Mouse (Mus musculus): Measurements from ENCODE around the gene Prtg. TPM values are rescaled to one million over a fixed set of nuclear protein-coding genes. Genes with fewer than 3 reads are reported as not detected.

Gene Prtg
- polyA plus RNA-seq, 1 experiment from 2014 or later: 2.3 TPM

DNA sequence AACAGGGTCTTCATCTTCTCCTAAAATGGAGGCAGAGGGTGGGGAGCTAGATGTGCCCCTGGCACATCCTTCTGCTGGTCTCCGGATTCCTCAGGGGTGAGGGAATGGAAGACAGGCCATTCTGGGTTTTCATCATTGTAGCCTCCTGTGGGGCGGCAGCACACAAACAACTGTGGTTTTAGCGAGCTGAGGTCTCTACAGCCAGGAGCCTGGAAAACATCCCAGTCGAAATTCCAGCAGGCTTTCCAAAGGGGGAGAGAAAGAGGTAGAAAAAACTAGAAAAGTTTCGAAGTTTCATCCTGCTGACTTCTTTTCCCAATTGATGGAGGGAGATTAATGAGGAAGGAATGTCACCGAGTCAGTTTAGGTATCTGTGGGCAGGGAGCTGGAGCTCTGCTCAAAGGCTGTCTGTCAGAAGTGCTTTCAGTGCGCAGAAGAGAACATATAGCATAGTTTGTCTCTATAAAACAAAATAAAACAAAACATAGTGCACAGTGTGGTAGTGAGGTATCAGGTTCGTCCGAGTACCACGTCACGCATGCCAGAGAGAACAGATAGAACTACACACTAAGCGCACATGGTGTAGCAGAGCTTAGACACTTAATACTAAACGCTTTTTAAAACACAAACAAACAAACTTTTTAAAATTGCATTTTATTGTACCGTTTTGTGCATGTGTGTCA, 16.0 kb upstream of the Prtg start:
- no peak for ATAC-seq (ENCODE audit: low FRiP score, low read depth)
- peaks cover 7% of the 10 kb centered on the region for H3K27me3 ChIP-seq
- H3K36me3 ChIP-seq: no peaks in the 10 kb centered on the region
- no peaks in the 10 kb centered on the region for H3K4me1 ChIP-seq
- H3K9ac ChIP-seq (replicated peaks): no peak overlapping the region
- no peak overlapping the region for H3K4me3 ChIP-seq
- no peaks in the 10 kb centered on the region for H3K9me3 ChIP-seq
- H3K4me2 ChIP-seq (replicated peaks): no peak overlapping the region
- no peak overlapping the region for H3K27ac ChIP-seq (replicated peaks)
- 54% methylated on average over 14 of the region's 14 CpGs for WGBS

DNA sequence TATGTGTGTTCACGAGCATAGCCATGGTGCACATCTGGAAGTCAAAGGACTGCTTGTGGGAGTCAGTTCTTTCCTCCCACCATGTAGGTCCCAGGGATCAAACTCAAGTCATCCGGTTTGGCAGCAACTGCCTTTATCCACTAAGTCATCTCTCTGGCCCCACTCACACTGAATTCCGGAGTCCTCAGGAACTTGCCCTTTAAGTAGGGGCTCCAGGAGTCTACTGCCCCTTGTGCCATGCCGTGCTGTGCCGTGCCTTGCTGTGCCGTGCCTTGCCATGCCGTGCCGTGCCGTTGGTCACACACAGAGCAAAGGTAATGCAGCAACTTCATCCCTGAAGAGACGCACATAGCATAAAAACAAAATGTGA, 15.5 kb upstream of the Prtg start:
- no peak overlapping the region; the same call in 1 of the 2 replicates for H3K4me2 ChIP-seq (replicated peaks)
- 49% methylated on average over 10 of the region's 10 CpGs for WGBS
- H3K4me3 ChIP-seq: no peak overlapping the region
- no peak overlapping the region for H3K9ac ChIP-seq (replicated peaks)
- no peaks in the 10 kb centered on the region for H3K4me1 ChIP-seq
- H3K27me3 ChIP-seq: peaks cover 7% of the 10 kb centered on the region
- no peaks in the 10 kb centered on the region for H3K36me3 ChIP-seq
- ATAC-seq (ENCODE audit: low FRiP score, low read depth): no peak
- H3K27ac ChIP-seq (replicated peaks): no peak overlapping the region
- no peaks in the 10 kb centered on the region for H3K9me3 ChIP-seq

DNA sequence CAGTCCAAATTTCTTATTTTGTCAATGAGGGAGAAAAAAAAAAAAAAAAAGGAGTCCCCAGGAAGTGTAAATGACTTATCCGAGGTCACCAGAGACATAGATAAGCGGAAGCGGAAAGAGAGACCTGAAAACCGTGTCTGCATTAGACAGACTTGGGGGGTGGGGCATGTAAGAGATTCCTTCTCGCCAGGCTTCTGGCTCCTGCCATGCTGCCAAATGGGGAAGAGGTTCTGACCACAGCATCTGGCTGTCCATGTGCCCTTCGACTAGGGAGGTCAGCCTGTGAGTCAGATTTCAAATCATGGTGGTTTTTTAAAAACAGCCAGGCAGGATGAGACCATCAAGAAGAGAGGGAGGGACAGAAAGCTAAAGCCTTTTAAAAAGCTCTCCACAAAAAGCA, 15.0 kb upstream of the Prtg start:
- Histone ChIP-seq H3K36me3 (no peaks in the 10 kb centered on the region), H3K4me3 (no peak overlapping the region), H3K27ac (replicated peaks) (no peak overlapping the region), H3K9me3 (no peaks in the 10 kb centered on the region), H3K9ac (replicated peaks) (no peak overlapping the region), H3K4me2 (replicated peaks) (no peak overlapping the region), H3K4me1 (no peaks in the 10 kb centered on the region), H3K27me3 (peaks cover 7% of the 10 kb centered on the region)
- 14% methylated on average over 6 of the region's 6 CpGs for WGBS
- no peak for ATAC-seq (ENCODE audit: low FRiP score, low read depth)

DNA sequence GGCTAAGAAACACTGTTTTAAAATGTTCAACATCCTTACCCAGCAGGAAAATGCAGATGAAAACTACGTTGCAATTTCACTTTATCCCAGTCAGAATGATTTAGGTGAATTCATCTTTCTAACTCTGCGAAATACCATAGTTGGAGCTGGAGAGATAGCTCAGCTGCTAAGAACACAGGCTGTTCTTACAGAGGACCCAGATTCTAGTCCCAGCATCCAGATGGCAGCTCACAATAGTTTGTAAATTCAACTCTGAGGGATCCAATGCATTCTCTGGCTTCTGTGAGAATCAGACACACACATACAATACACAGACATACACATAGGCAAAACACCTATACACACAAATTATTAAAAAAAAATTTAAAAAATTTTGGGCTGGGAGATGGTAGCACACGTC, 11.4 kb upstream of the Prtg start:
- 91% methylated on average over 3 of the region's 3 CpGs for WGBS
- Histone ChIP-seq H3K4me2 (replicated peaks) (no peak overlapping the region), H3K27me3 (peaks cover 7% of the 10 kb centered on the region), H3K4me1 (no peaks in the 10 kb centered on the region), H3K36me3 (no peaks in the 10 kb centered on the region), H3K4me3 (no peak overlapping the region), H3K9ac (replicated peaks) (no peak overlapping the region), H3K9me3 (no peaks in the 10 kb centered on the region; the same call in 1 of the 2 replicates), H3K27ac (replicated peaks) (no peak overlapping the region)
- no peak for ATAC-seq (ENCODE audit: low FRiP score, low read depth)

DNA sequence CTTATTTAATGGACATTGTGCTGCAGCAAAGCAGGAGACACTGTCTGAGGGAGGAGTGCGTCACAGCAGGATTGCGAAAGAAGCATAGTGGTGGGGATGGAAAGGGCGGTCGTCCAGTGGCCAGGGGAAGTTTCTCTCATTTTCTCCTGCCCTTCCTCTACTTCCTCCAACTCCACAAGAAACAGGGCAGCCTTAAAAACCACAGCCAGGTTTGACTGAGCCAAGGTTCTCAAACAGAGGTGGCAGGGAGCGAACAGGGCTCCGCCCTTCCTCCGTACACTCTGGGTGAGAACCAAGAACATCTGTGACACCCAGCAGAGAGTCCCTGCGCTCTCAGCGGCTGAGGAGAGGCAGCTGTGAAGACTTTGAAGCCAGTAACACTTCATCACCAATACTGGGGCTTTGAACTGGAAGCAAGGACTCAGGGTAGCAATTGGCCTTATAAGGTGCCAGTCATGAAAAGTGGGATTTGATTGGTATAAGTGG, 9.5 kb upstream of the Prtg start:
- Histone ChIP-seq H3K9ac (replicated peaks) (no peak overlapping the region), H3K27me3 (no peaks in the 10 kb centered on the region; the same call in 1 of the 2 replicates), H3K4me1 (no peaks in the 10 kb centered on the region), H3K27ac (replicated peaks) (no peak overlapping the region), H3K36me3 (no peaks in the 10 kb centered on the region), H3K4me3 (no peak overlapping the region), H3K4me2 (replicated peaks) (no peak overlapping the region), H3K9me3 (no peaks in the 10 kb centered on the region; the same call in 1 of the 2 replicates)
- 55% methylated on average over 9 of the region's 9 CpGs for WGBS
- ATAC-seq (ENCODE audit: low FRiP score, low read depth): no peak

DNA sequence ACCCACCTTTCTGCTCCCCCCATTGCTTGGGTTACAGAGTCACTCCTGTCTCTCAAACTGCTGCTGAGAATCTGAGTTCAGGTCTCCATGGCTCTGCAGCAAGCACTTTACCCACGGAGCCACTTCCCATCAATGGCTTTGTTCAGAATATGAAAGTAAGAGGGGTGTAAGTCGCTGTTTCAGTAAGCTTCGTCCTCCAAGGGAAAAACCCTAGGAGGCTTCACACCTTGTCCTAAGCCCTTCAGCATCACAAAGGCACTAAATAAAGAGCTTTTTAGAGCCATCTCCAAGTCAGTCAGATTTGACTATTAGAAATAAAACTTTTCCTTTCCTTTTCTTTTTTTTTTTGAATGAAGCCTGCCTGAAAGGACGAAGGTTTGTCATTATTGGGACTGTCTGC, 3.4 kb upstream of the Prtg start:
- Histone ChIP-seq H3K4me3 (no peak overlapping the region), H3K27ac (replicated peaks) (no peak overlapping the region), H3K4me1 (peaks cover 17% of the 10 kb centered on the region), H3K9ac (replicated peaks) (no peak overlapping the region), H3K4me2 (replicated peaks) (no peak overlapping the region), H3K9me3 (no peaks in the 10 kb centered on the region; the same call in 1 of the 2 replicates), H3K27me3 (peaks cover 14% of the 10 kb centered on the region; the same call in 1 of the 2 replicates), H3K36me3 (no peaks in the 10 kb centered on the region)
- 21% methylated on average over 4 of the region's 4 CpGs for WGBS
- no peak for ATAC-seq (ENCODE audit: low FRiP score, low read depth)

DNA sequence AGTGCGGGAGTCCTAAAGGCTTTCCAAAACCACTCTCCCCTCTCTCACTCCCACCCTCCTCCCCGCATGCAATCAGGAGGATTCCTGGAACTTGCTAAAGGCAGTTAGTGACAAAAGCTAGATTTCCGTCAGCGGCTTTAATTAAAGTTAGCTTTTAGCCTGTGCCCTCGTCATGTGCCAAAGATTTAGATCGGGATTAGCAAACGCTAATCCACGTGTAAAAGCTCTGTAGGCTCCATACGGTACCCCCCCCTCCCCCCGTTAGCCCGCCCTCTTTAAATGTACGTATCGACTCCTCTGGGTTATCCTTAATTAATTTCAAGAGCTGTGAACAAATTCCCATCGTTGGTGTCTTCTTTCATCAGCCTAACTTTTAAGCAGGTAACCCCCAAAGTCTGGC, 528 bp upstream of the Prtg start:
- Histone ChIP-seq H3K9me3 (no peaks in the 10 kb centered on the region), H3K4me1 (peaks cover 35% of the 10 kb centered on the region), H3K4me3 (peak overlapping the region; percentile 87), H3K27ac (replicated peaks) (peak overlapping the region; percentile 90; the same call in 1 of the 2 replicates), H3K27me3 (peaks cover 22% of the 10 kb centered on the region), H3K4me2 (replicated peaks) (peak overlapping the region; percentile 96), H3K36me3 (no peaks in the 10 kb centered on the region), H3K9ac (replicated peaks) (0 out of 2 replicates have a peak overlapping the region, but pooled peaks have one; percentile 91)
- peak; percentile 16; the same call in 1 of the 2 replicates for ATAC-seq (ENCODE audit: low FRiP score, low read depth)
- 4% methylated on average over 14 of the region's 14 CpGs for WGBS

DNA sequence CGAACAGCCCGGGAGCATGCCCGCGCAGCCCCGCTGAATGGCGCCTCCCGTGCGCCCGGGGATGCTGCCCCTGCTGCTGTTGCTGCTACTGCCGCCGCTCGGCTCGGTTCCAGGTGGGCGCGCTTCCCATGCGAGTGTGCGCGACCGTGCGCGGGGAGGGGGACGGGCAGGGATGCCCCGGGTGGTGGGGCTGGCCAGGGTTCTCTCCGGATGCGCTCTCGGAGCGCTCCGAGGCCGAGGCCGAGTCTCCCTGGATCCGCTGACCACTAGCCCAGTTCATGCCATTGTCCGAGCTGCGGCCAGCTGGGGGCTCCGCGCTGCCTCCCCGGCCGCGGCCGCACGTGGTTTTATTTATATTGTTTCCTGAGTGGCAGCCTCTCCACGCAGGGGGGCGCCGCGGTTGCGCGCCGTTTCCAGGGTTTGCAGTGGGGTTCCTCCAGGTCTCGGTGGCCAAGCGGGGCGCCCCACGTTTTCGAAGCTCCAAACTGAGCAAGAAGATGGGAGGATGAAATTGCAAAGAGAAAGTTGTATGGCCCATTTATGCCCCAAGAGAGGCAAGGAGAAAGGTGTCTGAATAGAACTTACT, 839 bp downstream of the Prtg start:
- peak; percentile 79 for ATAC-seq (ENCODE audit: low FRiP score, low read depth)
- H3K27ac ChIP-seq (replicated peaks): peak overlapping the region; percentile 90
- no peaks in the 10 kb centered on the region for H3K36me3 ChIP-seq
- under 1% methylated on average over 50 of the region's 52 CpGs for WGBS
- peaks cover 22% of the 10 kb centered on the region for H3K27me3 ChIP-seq
- peak overlapping the region; percentile 96 for H3K4me2 ChIP-seq (replicated peaks)
- H3K4me3 ChIP-seq: peak overlapping the region; percentile 87
- H3K4me1 ChIP-seq: peaks cover 41% of the 10 kb centered on the region
- no peaks in the 10 kb centered on the region for H3K9me3 ChIP-seq
- H3K9ac ChIP-seq (replicated peaks): peak overlapping the region; percentile 91

DNA sequence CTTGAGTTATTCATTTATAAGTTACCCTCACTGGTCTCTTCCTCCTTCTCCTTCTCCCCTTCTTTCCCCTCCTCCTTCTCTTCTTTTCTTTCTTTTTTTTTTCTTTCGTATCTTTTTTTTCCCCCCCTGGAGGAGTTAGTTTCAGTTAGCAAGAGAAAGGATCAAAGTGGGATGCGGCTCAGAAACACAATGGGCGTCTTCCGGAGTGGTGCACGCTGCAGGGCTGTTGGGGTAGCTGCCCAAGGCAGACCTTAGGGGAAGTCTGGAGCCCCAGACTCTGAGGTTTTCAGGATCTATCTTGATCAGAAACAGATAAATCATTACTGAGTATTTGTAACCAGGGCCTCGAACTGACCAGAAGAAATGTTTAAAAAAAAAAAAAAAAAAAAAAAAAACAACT, 1.5 kb downstream of the Prtg start:
- H3K27ac ChIP-seq (replicated peaks): no peak overlapping the region
- H3K4me2 ChIP-seq (replicated peaks): peak overlapping the region; percentile 96
- H3K4me3 ChIP-seq: peak overlapping the region; percentile 87
- peak overlapping the region; percentile 91; the same call in 1 of the 2 replicates for H3K9ac ChIP-seq (replicated peaks)
- 0% methylated on average over 6 of the region's 6 CpGs for WGBS
- ATAC-seq (ENCODE audit: low FRiP score, low read depth): no peak
- H3K36me3 ChIP-seq: no peaks in the 10 kb centered on the region
- H3K27me3 ChIP-seq: peaks cover 18% of the 10 kb centered on the region
- H3K4me1 ChIP-seq: peaks cover 46% of the 10 kb centered on the region
- H3K9me3 ChIP-seq: no peaks in the 10 kb centered on the region

DNA sequence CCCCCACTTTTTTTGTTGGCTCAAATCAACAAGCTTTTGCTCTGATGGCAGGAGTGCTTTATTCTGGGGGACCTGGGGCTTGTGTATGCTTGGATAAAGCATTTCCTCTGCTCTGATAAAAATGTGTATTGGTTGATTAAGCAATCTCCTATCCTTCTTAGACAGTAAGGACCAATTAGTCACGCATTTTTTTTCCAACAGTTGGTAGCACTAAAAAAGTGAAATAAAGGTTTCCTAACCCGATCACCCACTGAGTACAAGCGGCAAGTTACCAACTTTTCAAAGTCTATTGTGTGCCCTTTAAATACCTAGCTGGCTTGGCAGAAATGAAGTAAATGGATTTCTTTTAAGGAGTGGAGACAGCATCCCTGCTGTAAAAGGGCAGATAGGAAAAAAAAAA, 1.9 kb downstream of the Prtg start:
- WGBS: 2% methylated on average over 3 of the region's 3 CpGs

DNA sequence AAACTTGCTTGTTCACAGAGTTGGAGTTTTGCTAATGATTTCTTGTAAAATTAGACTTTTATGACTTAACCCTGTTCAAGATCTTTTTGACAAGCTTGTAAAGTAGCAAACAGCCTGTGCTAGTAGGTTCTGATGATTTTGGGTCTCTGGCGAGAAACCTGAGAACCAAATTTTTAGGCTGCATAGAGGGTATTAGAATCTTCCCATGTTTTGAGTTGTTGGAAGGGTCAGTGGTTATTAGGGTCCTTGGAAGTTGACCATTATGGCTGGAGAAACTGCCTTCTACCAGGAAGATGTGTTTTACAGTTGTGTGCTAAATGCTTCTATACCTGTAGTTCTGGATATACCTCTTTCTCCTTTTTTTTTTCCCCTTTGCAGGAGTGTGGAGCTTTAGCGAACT, 2.4 kb downstream of the Prtg start:
- Histone ChIP-seq H3K36me3 (no peaks in the 10 kb centered on the region), H3K9ac (replicated peaks) (no peak overlapping the region), H3K4me1 (peaks cover 46% of the 10 kb centered on the region), H3K27ac (replicated peaks) (no peak overlapping the region), H3K27me3 (peaks cover 15% of the 10 kb centered on the region), H3K9me3 (no peaks in the 10 kb centered on the region), H3K4me2 (replicated peaks) (peak overlapping the region; percentile 96), H3K4me3 (peak overlapping the region; percentile 87; the same call in 1 of the 2 replicates)
- 29% methylated on average over 2 of the region's 2 CpGs for WGBS
- ATAC-seq (ENCODE audit: low FRiP score, low read depth): no peak

More for the DNA sequence above, 1.9 kb downstream of the Prtg start:
- no peak overlapping the region for H3K9ac ChIP-seq (replicated peaks)
- H3K4me3 ChIP-seq: peak overlapping the region; percentile 87; the same call in 1 of the 2 replicates
- H3K4me2 ChIP-seq (replicated peaks): peak overlapping the region; percentile 96
- no peak for ATAC-seq (ENCODE audit: low FRiP score, low read depth)
- H3K4me1 ChIP-seq: peaks cover 46% of the 10 kb centered on the region
- H3K9me3 ChIP-seq: no peaks in the 10 kb centered on the region
- H3K27ac ChIP-seq (replicated peaks): no peak overlapping the region
- H3K27me3 ChIP-seq: peaks cover 18% of the 10 kb centered on the region
- no peaks in the 10 kb centered on the region for H3K36me3 ChIP-seq

DNA sequence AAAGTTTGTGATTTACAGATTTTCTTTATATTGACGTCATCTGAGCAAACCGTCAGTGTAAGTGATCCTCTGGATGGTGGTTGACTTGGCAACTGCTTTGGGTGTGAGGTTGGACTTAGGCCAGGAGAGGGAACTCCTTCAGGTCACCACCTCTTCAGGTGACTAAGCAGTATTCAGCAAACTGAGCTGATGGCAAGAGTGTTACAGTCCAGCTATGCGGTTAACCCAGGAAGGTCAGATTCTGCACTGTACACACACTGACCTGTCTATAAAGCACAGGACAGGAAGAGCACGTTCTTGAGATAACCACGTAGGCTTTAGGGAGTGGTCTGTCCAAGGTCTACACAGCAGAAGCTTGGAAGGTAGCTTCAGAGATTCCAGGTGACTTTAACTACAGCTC, 3.9 kb downstream of the Prtg start:
- Histone ChIP-seq H3K4me2 (replicated peaks) (no peak overlapping the region), H3K9ac (replicated peaks) (no peak overlapping the region), H3K9me3 (no peaks in the 10 kb centered on the region), H3K4me3 (no peak overlapping the region), H3K27ac (replicated peaks) (no peak overlapping the region), H3K27me3 (peaks cover 7% of the 10 kb centered on the region; the same call in 1 of the 2 replicates), H3K36me3 (no peaks in the 10 kb centered on the region), H3K4me1 (peaks cover 50% of the 10 kb centered on the region)
- WGBS: 61% methylated on average over 5 of the region's 5 CpGs
- ATAC-seq (ENCODE audit: low FRiP score, low read depth): no peak
